Mouse (Mus musculus) heart, postnatal 0 days (tissue): Measurements from ENCODE around the gene Slain1. TPM values are rescaled to one million over a fixed set of nuclear protein-coding genes. Genes with fewer than 3 reads are reported as not detected.

ENCODE experiments used
- ATAC-seq: fragments of 200-750 bp; cut with Nextera tagmentation; 2 replicates; pipeline ENCODE4 v1.8.0; 2017; ENCODE audit warnings: low read depth, moderate number of reproducible peaks, moderate library complexity; ENCODE audit not compliant: insufficient read depth
- DNase-seq: peaks from one replicate; pipeline ENCODE4 v3.0.0-alpha.2; 2016; ENCODE audit warnings: low spot score
- H3K27ac ChIP-seq: fragments of 300-500 bp; sonication (generic); 2 replicates; pipeline ENCODE4 v1.5.1; 2014; ENCODE audit warnings: low read depth, mild to moderate bottlenecking
- H3K27me3 ChIP-seq: fragments of 300-500 bp; sonication (generic); 2 replicates; pipeline ENCODE4 v1.6.1; 2014; ENCODE audit warnings: low read length, mixed read lengths; ENCODE audit not compliant: control insufficient read depth, insufficient read depth
- H3K36me3 ChIP-seq: fragments of 300-500 bp; sonication (generic); replicated peaks from 2 replicates; pipeline ENCODE4 v1.6.1; 2014; ENCODE audit warnings: low read length, mixed read lengths; ENCODE audit not compliant: control insufficient read depth, insufficient read depth
- H3K4me1 ChIP-seq: fragments of 300-500 bp; sonication (generic); 2 replicates; pipeline ENCODE4 v1.6.1; 2014; ENCODE audit warnings: antibody characterized with exemption; ENCODE audit not compliant: control insufficient read depth, insufficient read depth
- H3K4me2 ChIP-seq: fragments of 300-500 bp; sonication (generic); 2 replicates; pipeline ENCODE4 v1.6.1; 2014; ENCODE audit warnings: low read depth, mild to moderate bottlenecking, low read length, moderate library complexity
- H3K4me3 ChIP-seq: fragments of 300-500 bp; sonication (generic); 2 replicates; pipeline ENCODE4 v1.5.1; 2014; ENCODE audit warnings: low read depth, low read length
- H3K9ac ChIP-seq: fragments of 300-500 bp; sonication (generic); replicated peaks from 2 replicates; pipeline ENCODE4 v1.6.1; 2014; ENCODE audit warnings: low read depth, low read length, mixed read lengths
- H3K9me3 ChIP-seq: fragments of 300-500 bp; sonication (generic); replicated peaks from 2 replicates; pipeline ENCODE4 v1.6.1; 2016; ENCODE audit warnings: low read length; ENCODE audit not compliant: control insufficient read depth
- CTCF ChIP-seq: IDR thresholded peaks from 2 replicates; pipeline ENCODE4 v1.5.1; 2016; ENCODE audit warnings: antibody characterized with exemption, control low read depth, low read depth
- EP300 ChIP-seq: IDR thresholded peaks from 2 replicates; pipeline ENCODE4 v1.6.1; 2016; ENCODE audit warnings: antibody characterized with exemption, low read depth
- WGBS: fragments of 180-500 bp; shearing (Covaris S2); extraction: QIAGEN DNeasy Blood & Tissue Kit; methylation state at CpG from one replicate; pipeline ENCODE4 v1.1.7; 2014; 5-methylcytosine and 5-hydroxymethylcytosine counted together
- polyA plus RNA-seq: library from polyadenylated mRNA; unstranded; fragments of >200 nt; fragmentation: Nextera tagmentation; extraction: Ambion mirVana; gene quantifications from 2 replicates; pipeline ENCODE4 v1.2.1, GENCODE M21; 2015
- total RNA-seq: library from RNA; depleted of rRNA; stranded (reverse); fragments of >200 nt; gene quantifications from 2 replicates; pipeline ENCODE4 v1.2.3, GENCODE M21; 2014; ENCODE audit warnings: low replicate concordance

The Slain1 gene
- total and polyA plus RNA-seq, 2 experiments from 2014 or later, result 0.16 TPM; not detected in 1

GRCm38 (mm10) chr14:103704771-103705170, 54.7 kb downstream of the Slain1 start:
- TF ChIP-seq CTCF (no peak), EP300 (no peak)
- DNase-seq (no peak), ATAC-seq (no peak)
- Histone ChIP-seq H3K9me3 (no peaks in the 10 kb centered on the region), H3K27me3 (no peaks in the 10 kb centered on the region), H3K27ac (no peak overlapping the region), H3K4me2 (no peak overlapping the region), H3K36me3 (no peaks in the 10 kb centered on the region), H3K9ac (no peak overlapping the region), H3K4me1 (no peaks in the 10 kb centered on the region), H3K4me3 (no peak overlapping the region)
- 56% methylated on average over 13 of the region's 13 CpGs for WGBS

- Histone ChIP-seq H3K4me3 (no peak overlapping the region), H3K9ac (no peak overlapping the region), H3K27ac (no peak overlapping the region), H3K9me3 (no peaks in the 10 kb centered on the region), H3K4me2 (no peak overlapping the region), H3K4me1 (no peaks in the 10 kb centered on the region), H3K27me3 (no peaks in the 10 kb centered on the region), H3K36me3 (no peaks in the 10 kb centered on the region)
- ATAC-seq (no peak), DNase-seq (no peak)
- WGBS, result 57% methylated on average over 6 of the region's 6 CpGs
- TF ChIP-seq EP300 (no peak), CTCF (no peak)
Measured at GRCm38 (mm10) chr14:103706347-103706746, 56.3 kb downstream of the Slain1 start.

- Histone ChIP-seq H3K4me2 (no peak overlapping the region), H3K4me3 (no peak overlapping the region), H3K27me3 (no peaks in the 10 kb centered on the region), H3K36me3 (no peaks in the 10 kb centered on the region), H3K4me1 (no peaks in the 10 kb centered on the region), H3K9ac (no peak overlapping the region), H3K27ac (no peak overlapping the region), H3K9me3 (no peaks in the 10 kb centered on the region)
- no peak for TF ChIP-seq CTCF
- TF ChIP-seq EP300, result no peak
- no peak for DNase-seq
- 59% methylated on average over 2 of the region's 2 CpGs for WGBS
- ATAC-seq, result no peak
Measured at GRCm38 (mm10) chr14:103708601-103709000, 58.6 kb downstream of the Slain1 start.

GRCm38 (mm10) chr14:103709261-103709660, 59.2 kb downstream of the Slain1 start:
- ATAC-seq, result no peak
- no peaks in the 10 kb centered on the region for H3K36me3 ChIP-seq
- 87% methylated on average over 11 of the region's 11 CpGs for WGBS
- TF ChIP-seq CTCF, result no peak
- no peak for TF ChIP-seq EP300
- H3K4me2 ChIP-seq, result no peak overlapping the region
- DNase-seq, result no peak
- H3K4me1 ChIP-seq, result no peaks in the 10 kb centered on the region
- H3K9ac ChIP-seq, result no peak overlapping the region
- H3K9me3 ChIP-seq, result no peaks in the 10 kb centered on the region
- H3K27ac ChIP-seq, result no peak overlapping the region
- no peaks in the 10 kb centered on the region for H3K27me3 ChIP-seq
- no peak overlapping the region for H3K4me3 ChIP-seq

GRCm38 (mm10) chr14:103712986-103713385, 63.0 kb downstream of the Slain1 start:
- Histone ChIP-seq H3K36me3 (no peaks in the 10 kb centered on the region), H3K4me2 (no peak overlapping the region), H3K9ac (no peak overlapping the region), H3K4me3 (no peak overlapping the region), H3K9me3 (no peaks in the 10 kb centered on the region), H3K4me1 (no peaks in the 10 kb centered on the region), H3K27me3 (no peaks in the 10 kb centered on the region), H3K27ac (no peak overlapping the region)
- TF ChIP-seq EP300 (no peak), CTCF (no peak)
- ATAC-seq (no peak), DNase-seq (no peak)
- WGBS, result 78% methylated on average over 5 of the region's 5 CpGs

GRCm38 (mm10) chr14:103717516-103717915, 67.5 kb downstream of the Slain1 start:
- Histone ChIP-seq H3K4me1 (no peaks in the 10 kb centered on the region), H3K4me3 (no peak overlapping the region), H3K4me2 (no peak overlapping the region), H3K9me3 (no peaks in the 10 kb centered on the region), H3K36me3 (no peaks in the 10 kb centered on the region), H3K9ac (no peak overlapping the region), H3K27ac (no peak overlapping the region), H3K27me3 (peaks cover 5% of the 10 kb centered on the region; the same call in 1 of the 2 replicates)
- DNase-seq (no peak), ATAC-seq (no peak)
- 43% methylated on average over 5 of the region's 5 CpGs for WGBS
- peak; percentile 50 for TF ChIP-seq CTCF
- TF ChIP-seq EP300, result no peak
